10 mouse cellular contexts compared by ENCODE assay signal in the genomic region with DNA sequence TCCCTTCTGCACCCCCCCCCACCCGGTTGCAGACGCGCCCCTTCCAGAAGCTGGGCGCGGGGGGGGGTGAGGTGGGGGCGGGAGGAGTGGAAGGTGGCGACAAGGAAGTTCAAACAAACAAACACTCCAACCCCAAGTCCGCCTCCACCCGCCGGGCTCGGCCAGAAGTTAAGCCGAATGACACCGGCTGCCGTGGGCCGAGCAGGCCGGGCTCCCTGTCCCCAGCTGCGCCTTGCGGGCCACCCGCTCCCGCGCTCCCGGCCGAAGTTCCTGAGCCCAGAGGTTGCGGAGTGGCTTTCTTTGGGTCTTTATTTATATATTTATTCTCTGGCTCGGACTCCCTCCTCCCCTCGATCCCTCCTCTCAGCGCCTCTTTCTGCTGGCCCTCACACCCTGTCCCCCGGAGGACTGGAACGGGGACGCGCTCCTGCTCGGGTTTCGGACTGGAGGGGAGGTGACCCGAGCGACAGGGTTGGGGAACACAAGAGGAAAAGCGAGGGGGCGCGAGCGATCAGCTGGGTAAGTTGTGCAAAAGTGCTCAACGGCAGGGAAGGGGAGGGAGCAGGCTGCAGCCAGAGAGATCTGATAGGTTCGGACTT. TPM values are rescaled to one million over a fixed set of nuclear protein-coding genes. Genes with fewer than 3 reads are reported as not detected.
DNase-seq lines count a peak whose midpoint lies in the region; ATAC-seq lines count a peak whose summit lies in the region.
"Had no signal": no experiment of that assay in that cellular context is flagged by ENCODE, and none has a peak within 500 bp of the region (broad histone marks: within the 10 kb centered on the region; RNA-seq: fewer than 3 reads in every experiment).

Gene Pax7 (minus strand): TSS at position 493 of the 599 bp plus-strand sequence.

- no peak within 1 kb of the TSS for H3K9ac ChIP-seq in kidney, embryonic 14.5 days (ENCODE audit: low read depth, low read length)
- peak within 1 kb of the TSS; percentile 75 for H3K9ac ChIP-seq in hindbrain, embryonic 11.5 days (ENCODE audit: low read depth, low read length)

- H3K36me3 ChIP-seq in kidney, embryonic 14.5 days (ENCODE audit: control insufficient read depth, insufficient read depth, low read length) = no peaks in the 10 kb centered on the region
- H3K36me3 ChIP-seq in hindbrain, embryonic 11.5 days (ENCODE audit: control insufficient read depth, insufficient read depth, low read length) = no peaks in the 10 kb centered on the region

- 0% methylated on average over 34 of the region's 41 CpGs for WGBS in kidney, embryonic 14.5 days
- under 1% methylated on average over 33 of the region's 41 CpGs for WGBS in hindbrain, embryonic 11.5 days

- H3K27ac ChIP-seq in kidney, embryonic 14.5 days (ENCODE audit: low read depth, low read length) = no peak within 1 kb of the TSS
- H3K27ac ChIP-seq in hindbrain, embryonic 11.5 days (ENCODE audit: low read depth, low read length) = peak within 1 kb of the TSS; percentile 80

- H3K9me3 ChIP-seq in kidney, embryonic 14.5 days (ENCODE audit: control insufficient read depth, low read length) = no peaks in the 10 kb centered on the region
- no peaks in the 10 kb centered on the region for H3K9me3 ChIP-seq in hindbrain, embryonic 11.5 days (ENCODE audit: control insufficient read depth, low read length)

- no peak; the same call in 1 of the 2 replicates for ATAC-seq in kidney, embryonic 14.5 days (ENCODE audit: low FRiP score, low TSS enrichment)
- peak; percentile 56 for ATAC-seq in hindbrain, embryonic 11.5 days (ENCODE audit: low FRiP score)
- no peak for ATAC-seq in megakaryocyte-erythroid progenitor cell, adult 5-6 weeks (replicated peaks; ENCODE audit: low FRiP score, low TSS enrichment, poor library complexity, severe bottlenecking)

- peak within 1 kb of the TSS; percentile 18 for H3K4me3 ChIP-seq in kidney, embryonic 14.5 days (ENCODE audit: low read length)
- peak within 1 kb of the TSS; percentile 57 for H3K4me3 ChIP-seq in hindbrain, embryonic 11.5 days (ENCODE audit: low read depth, low read length)

- no peak for DNase-seq in kidney, postnatal 14 days
- DNase-seq in embryo, embryonic 9.5 days (ENCODE audit: extremely low spot score) = peak; percentile 77
- peak; percentile 78 for DNase-seq in hindbrain, embryonic 11.5 days (ENCODE audit: low spot score)
- peak; percentile 83 for DNase-seq in neural tube, embryonic 10.5 days (ENCODE audit: extremely low spot score, low spot score)
- no peak for DNase-seq in adipocyte (ENCODE audit: low spot score)
- DNase-seq in testis, postnatal 10 days (ENCODE audit: low spot score) = no peak
- DNase-seq: thymus, postnatal 14 days had no signal

- peaks cover 98% of the 10 kb centered on the region for H3K27me3 ChIP-seq in kidney, embryonic 14.5 days (ENCODE audit: control insufficient read depth, insufficient read depth, low read length)
- H3K27me3 ChIP-seq in hindbrain, embryonic 11.5 days (ENCODE audit: control insufficient read depth, insufficient read depth, low read length) = peaks cover 83% of the 10 kb centered on the region

- peak within 1 kb of the TSS; percentile 23; the same call in 1 of the 2 replicates for H3K4me2 ChIP-seq in kidney, embryonic 14.5 days (replicated peaks; ENCODE audit: low read depth, low read length)
- H3K4me2 ChIP-seq in hindbrain, embryonic 11.5 days (replicated peaks; ENCODE audit: low read depth, low read length) = peak within 1 kb of the TSS; percentile 65

- H3K4me1 ChIP-seq in kidney, embryonic 14.5 days (ENCODE audit: control insufficient read depth, insufficient read depth, low read length) = no peaks in the 10 kb centered on the region
- H3K4me1 ChIP-seq in hindbrain, embryonic 11.5 days (replicated peaks; ENCODE audit: control insufficient read depth, insufficient read depth, low read length) = peaks cover 25% of the 10 kb centered on the region

RNA-seq across cellular contexts. Expression of gene Pax7, which starts in this region (rescaled TPM):
- not detected in 2 replicates for polyA plus RNA-seq in kidney, embryonic 14.5 days (2014; fragmentation: Nextera tagmentation; extraction: Ambion mirVana)
- polyA plus RNA-seq in hindbrain, embryonic 11.5 days (2014; fragmentation: Nextera tagmentation; extraction: Ambion mirVana) = 2.2 and 2.7 TPM in 2 replicates
- not detected in 2 replicates for total RNA-seq in megakaryocyte-erythroid progenitor cell, adult 5-6 weeks (2014; fragmentation: Nextera tagmentation)
- total RNA-seq in megakaryocyte-erythroid progenitor cell, adult 5-6 weeks (2017) = not detected in 2 replicates
- total RNA-seq: layer of hippocampus, postnatal 25 days had no signal

Comparison
In these comparisons a context has a peak if more than half of its experiments do, and no peak if none do; other contexts are left out.
1. DNase-seq: peak in embryo, embryonic 9.5 days (single experiment), hindbrain, embryonic 11.5 days (single experiment) and neural tube, embryonic 10.5 days (single experiment); none in kidney, postnatal 14 days (single experiment), adipocyte (single experiment) and testis, postnatal 10 days (single experiment).